Mouse (Mus musculus) MEL (cell line): ENCODE results near the gene Glra1. TPM values are rescaled to one million over a fixed set of nuclear protein-coding genes. Genes with fewer than 3 reads are reported as not detected.
A peak's percentile ranks its signal among the peaks of the same experiment; 100 is the strongest.

Experiments
- DNase-seq: peaks from one replicate; pipeline ENCODE4 v3.0.0; 2011; ENCODE audit warnings: low read depth, low spot score
- H3K27ac ChIP-seq: 2 replicates; pipeline ENCODE4 v1.5.1; 2012; ENCODE audit warnings: low read depth, mild to moderate bottlenecking, control low read depth, low read length, moderate library complexity; ENCODE audit not compliant: control insufficient read depth
- H3K27me3 ChIP-seq, 2 experiments: fragments of 150-350 bp in 1 of 2; sonication (generic) in 1 of 2; 2 replicates each; pipeline ENCODE4 v1.6.1; 2012; ENCODE audit warnings: low read length in 2 of 2, mild to moderate bottlenecking in 2 of 2, improper control_type of control experiment in 1 of 2, moderate library complexity in 1 of 2; ENCODE audit not compliant: insufficient read depth in 2 of 2, control insufficient read depth in 1 of 2
- H3K36me3 ChIP-seq, 2 experiments: 2 replicates each; pipeline ENCODE4 v1.6.1; 2012 to 2014; ENCODE audit warnings: low read length in 2 of 2, improper control_type of control experiment in 1 of 2, inconsistent platforms in 1 of 2, mild to moderate bottlenecking in 1 of 2; ENCODE audit not compliant: insufficient read depth in 2 of 2, control insufficient read depth in 1 of 2
- H3K4me1 ChIP-seq, 2 experiments: fragments of 150-350 bp in 1 of 2; sonication (generic) in 1 of 2; 2 replicates each; pipeline ENCODE4 v1.6.1; 2012; ENCODE audit warnings: low read length in 2 of 2, improper control_type of control experiment in 1 of 2, mild to moderate bottlenecking in 1 of 2; ENCODE audit not compliant: insufficient read depth in 2 of 2, control insufficient read depth in 1 of 2
- H3K4me3 ChIP-seq, 2 experiments: fragments of 150-350 bp in 1 of 2; sonication (generic) in 1 of 2; 2 replicates each; pipeline ENCODE4 v1.5.1; 2012; ENCODE audit warnings: low read depth in 2 of 2, low read length in 2 of 2, mild to moderate bottlenecking in 2 of 2, moderate library complexity in 2 of 2, control low read depth in 1 of 2, improper control_type of control experiment in 1 of 2; ENCODE audit not compliant: control insufficient read depth in 1 of 2, insufficient read depth in 1 of 2
- H3K79me2 ChIP-seq: 2 replicates; pipeline ENCODE4 v1.6.1; 2012; ENCODE audit warnings: mild to moderate bottlenecking, low read length, moderate library complexity; ENCODE audit not compliant: control insufficient read depth, poor library complexity, insufficient read depth
- H3K9ac ChIP-seq: 2 replicates; pipeline ENCODE4 v1.6.1; 2012; ENCODE audit warnings: low read depth, mild to moderate bottlenecking, control low read depth, low read length, moderate library complexity; ENCODE audit not compliant: control insufficient read depth, poor library complexity, severe bottlenecking
- H3K9me3 ChIP-seq: fragments of 150-350 bp; sonication (generic); replicated peaks from 2 replicates; pipeline ENCODE4 v1.6.1; 2012; ENCODE audit warnings: mild to moderate bottlenecking, low read length, improper control_type of control experiment, moderate library complexity; ENCODE audit not compliant: insufficient read depth
- CTCF ChIP-seq, 3 experiments: IDR thresholded peaks in 2 of 3; conservative IDR thresholded peaks in 1 of 3; 2 replicates each; pipeline ENCODE4 v1.5.1; 2011 to 2012; ENCODE audit warnings: low read length in 3 of 3, low read depth in 2 of 3, mild to moderate bottlenecking in 2 of 3, improper control_type of control experiment in 1 of 3, inconsistent platforms in 1 of 3, mixed read lengths in 1 of 3, moderate library complexity in 1 of 3; ENCODE audit not compliant: control insufficient read depth in 1 of 3, insufficient read depth in 1 of 3, poor library complexity in 1 of 3, severe bottlenecking in 1 of 3
- ELF1 ChIP-seq: IDR thresholded peaks from 2 replicates; pipeline ENCODE4 v1.6.1; 2014; ENCODE audit warnings: low read depth, mild to moderate bottlenecking, inconsistent platforms, low read length, improper control_type of control experiment, moderate library complexity
- MYB ChIP-seq: IDR thresholded peaks from 2 replicates; pipeline ENCODE4 v1.6.1; 2011; ENCODE audit warnings: mild to moderate bottlenecking, low read depth, low read length, improper control_type of control experiment
- MYC ChIP-seq: IDR thresholded peaks from 2 replicates; pipeline ENCODE4 v1.6.1; 2011; ENCODE audit warnings: low read depth, mild to moderate bottlenecking, low read length, improper control_type of control experiment, moderate library complexity
- NRF1 ChIP-seq: IDR thresholded peaks from 2 replicates; pipeline ENCODE4 v1.6.1; 2014; ENCODE audit warnings: low read depth, mild to moderate bottlenecking, inconsistent platforms, low read length, improper control_type of control experiment, moderate library complexity; ENCODE audit not compliant: poor library complexity, insufficient read depth, severe bottlenecking
- POLR2A ChIP-seq, 2 experiments: IDR thresholded peaks; 2 replicates each; pipeline ENCODE4 v1.6.1; 2011 to 2012; ENCODE audit warnings: low read length in 2 of 2, mild to moderate bottlenecking in 2 of 2, control low read depth in 1 of 2, improper control_type of control experiment in 1 of 2, low read depth in 1 of 2, moderate library complexity in 1 of 2; ENCODE audit not compliant: control insufficient read depth in 1 of 2, insufficient read depth in 1 of 2, poor library complexity in 1 of 2
- SIN3A ChIP-seq: IDR thresholded peaks from 2 replicates; pipeline ENCODE4 v1.6.1; 2012; ENCODE audit warnings: low read length, improper control_type of control experiment, inconsistent platforms
- TAL1 ChIP-seq: IDR thresholded peaks from 2 replicates; pipeline ENCODE4 v1.6.1; 2012; ENCODE audit warnings: mild to moderate bottlenecking, inconsistent platforms, low read length, moderate library complexity, mixed read lengths
- USF2 ChIP-seq, 2 experiments: IDR thresholded peaks; 2 replicates each; pipeline ENCODE4 v1.6.1; 2011 to 2012; ENCODE audit warnings: improper control_type of control experiment in 2 of 2, low read length in 2 of 2, borderline replicate concordance in 1 of 2, inconsistent platforms in 1 of 2, low read depth in 1 of 2, mild to moderate bottlenecking in 1 of 2; ENCODE audit not compliant: insufficient read depth in 1 of 2
- ZMIZ1 ChIP-seq: IDR thresholded peaks from 2 replicates; pipeline ENCODE4 v1.6.1; 2012; ENCODE audit warnings: low read depth, mild to moderate bottlenecking, inconsistent platforms, low read length, improper control_type of control experiment, moderate library complexity
- polyA plus RNA-seq, 2 experiments: library from polyadenylated mRNA; stranded (reverse) in 1 of 2; unstranded in 1 of 2; fragments of >175 nt in 1 of 2; fragments of >200 nt in 1 of 2; gene quantifications; 2 replicates each; pipeline versions ENCODE4 v1.2.1 to v1.2.4; 2012; ENCODE audit warnings: low replicate concordance in 2 of 2, low read depth in 1 of 2; ENCODE audit not compliant: insufficient read length in 2 of 2, insufficient read depth in 1 of 2, missing spikeins in 1 of 2
- total RNA-seq: library from RNA; depleted of rRNA; stranded (reverse); fragments of 300-350 nt; gene quantifications from 2 replicates; pipeline ENCODE4 v1.2.3, GENCODE M21; 2012

The Glra1 gene
- total and polyA plus RNA-seq, 3 experiments, result not detected

DNA sequence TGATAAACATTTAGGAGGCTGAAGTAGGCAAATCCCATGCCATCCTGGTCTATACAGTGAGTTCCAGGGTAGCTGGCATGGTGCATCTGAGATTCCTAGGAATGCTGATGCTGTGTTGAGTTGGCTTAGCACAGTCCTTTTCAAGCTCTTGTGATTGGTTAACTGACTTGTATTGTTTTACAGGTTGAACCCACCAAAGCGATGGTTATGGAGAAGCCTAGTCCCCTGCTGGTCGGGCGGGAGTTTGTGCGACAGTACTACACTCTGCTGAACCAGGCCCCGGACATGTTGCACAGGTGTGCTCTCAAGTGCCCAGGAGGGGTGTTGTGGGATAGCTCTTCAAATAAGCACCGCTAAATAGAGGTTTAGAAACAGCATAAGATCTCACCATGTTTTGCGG, 122.6 kb downstream of the Glra1 start:
- TF ChIP-seq POLR2A (IDR thresholded peaks at IDR 0.05; ENCODE audit: control insufficient read depth in 1 of 2, insufficient read depth in 1 of 2, low read depth in 1 of 2, low read length in 2 of 2, poor library complexity in 1 of 2) (peak in 1 of 2 experiments; percentile 41; a peak in 1 of 4 replicates), CTCF (IDR thresholded peaks at IDR 0.05 in 2 of 3, conservative IDR thresholded peaks at IDR 0.05 in 1 of 3; ENCODE audit: control insufficient read depth in 1 of 3, insufficient read depth in 1 of 3, low read depth in 2 of 3, low read length in 3 of 3, poor library complexity in 1 of 3, severe bottlenecking in 1 of 3) (no peak), NRF1 (no peak)
- no peak overlapping the region for H3K9ac ChIP-seq
- H3K4me1 ChIP-seq, result peaks cover 0 to 3% of the 10 kb centered on the region in 2 experiments; a peak in 1 of 4 replicates
- H3K27ac ChIP-seq, result no peak overlapping the region
- peaks cover 79% of the 10 kb centered on the region for H3K79me2 ChIP-seq
- DNase-seq, result no peak
- H3K4me3 ChIP-seq, result no peak overlapping the region
- no peaks in the 10 kb centered on the region for H3K9me3 ChIP-seq
- H3K36me3 ChIP-seq, result peaks cover 15 to 75% of the 10 kb centered on the region in 2 experiments
- H3K27me3 ChIP-seq, result no peaks in the 10 kb centered on the region

DNA sequence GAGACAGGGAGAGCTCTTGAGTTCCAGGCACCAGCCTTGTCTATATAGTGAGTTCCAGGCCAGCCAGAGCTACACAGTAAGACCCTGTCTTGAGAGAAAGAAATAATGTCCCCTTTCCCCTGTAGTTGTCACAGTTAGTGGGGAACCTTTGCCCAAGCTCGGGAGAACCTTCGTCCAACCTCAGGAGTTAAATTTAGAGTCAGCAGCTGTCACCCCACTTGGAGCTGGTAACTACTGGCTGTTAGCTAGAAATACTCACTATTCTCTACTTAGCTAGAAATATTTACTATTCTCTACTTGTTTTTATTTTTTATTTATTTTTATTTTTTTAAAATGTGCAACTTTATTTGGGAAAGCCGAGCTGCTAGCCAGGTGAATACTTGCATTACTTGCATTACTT, 134.8 kb downstream of the Glra1 start:
- peak overlapping the region; percentile 30 for H3K9ac ChIP-seq

DNA sequence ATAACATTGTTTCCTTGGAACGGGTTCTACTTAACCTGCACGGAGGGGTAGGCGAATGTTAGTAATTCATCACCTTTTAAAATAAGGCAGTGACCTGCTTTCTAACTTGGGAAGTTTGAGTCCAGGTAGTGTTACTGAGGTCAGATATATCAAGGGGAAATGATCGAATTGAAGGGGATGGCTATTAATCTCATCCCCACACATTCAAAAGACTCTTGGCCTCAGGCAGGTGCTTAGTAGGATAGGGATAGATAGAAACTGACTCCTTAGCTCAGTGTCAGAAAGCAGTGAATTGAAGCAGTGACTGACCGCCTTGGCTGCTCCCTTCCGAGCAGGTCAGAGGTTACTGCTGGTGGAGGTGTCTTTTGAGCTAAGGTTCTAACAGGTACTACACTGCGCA, 136.5 kb downstream of the Glra1 start:
- Histone ChIP-seq H3K79me2 (peaks cover 76% of the 10 kb centered on the region), H3K4me1 (peaks cover 13 to 33% of the 10 kb centered on the region in 2 experiments), H3K27me3 (no peaks in the 10 kb centered on the region), H3K27ac (no peak overlapping the region), H3K4me3 (peak overlapping the region; percentile 62 to 75), H3K9me3 (no peaks in the 10 kb centered on the region), H3K36me3 (peaks cover 32 to 54% of the 10 kb centered on the region in 2 experiments), H3K9ac (peak overlapping the region; percentile 92)
- peak; percentile 62 for TF ChIP-seq TAL1
- peak in 1 of 2 experiments; percentile 6; a peak in 1 of 4 replicates for TF ChIP-seq POLR2A (IDR thresholded peaks at IDR 0.05; ENCODE audit: control insufficient read depth in 1 of 2, insufficient read depth in 1 of 2, low read depth in 1 of 2, low read length in 2 of 2, poor library complexity in 1 of 2)
- TF ChIP-seq MYB, result no peak
- DNase-seq, result peak; percentile 51

More for the DNA sequence above, 134.8 kb downstream of the Glra1 start:
- Histone ChIP-seq H3K36me3 (peaks cover 47 to 66% of the 10 kb centered on the region in 2 experiments), H3K4me3 (peak overlapping the region; percentile 16 to 30), H3K4me1 (peaks cover 11 to 34% of the 10 kb centered on the region in 2 experiments), H3K9me3 (no peaks in the 10 kb centered on the region), H3K27me3 (no peaks in the 10 kb centered on the region), H3K27ac (no peak overlapping the region), H3K79me2 (peaks cover 90% of the 10 kb centered on the region)
- no peak for DNase-seq
- TF ChIP-seq ELF1 (no peak), SIN3A (0 out of 2 replicates have a peak, but pooled peaks have one; percentile 0)

DNA sequence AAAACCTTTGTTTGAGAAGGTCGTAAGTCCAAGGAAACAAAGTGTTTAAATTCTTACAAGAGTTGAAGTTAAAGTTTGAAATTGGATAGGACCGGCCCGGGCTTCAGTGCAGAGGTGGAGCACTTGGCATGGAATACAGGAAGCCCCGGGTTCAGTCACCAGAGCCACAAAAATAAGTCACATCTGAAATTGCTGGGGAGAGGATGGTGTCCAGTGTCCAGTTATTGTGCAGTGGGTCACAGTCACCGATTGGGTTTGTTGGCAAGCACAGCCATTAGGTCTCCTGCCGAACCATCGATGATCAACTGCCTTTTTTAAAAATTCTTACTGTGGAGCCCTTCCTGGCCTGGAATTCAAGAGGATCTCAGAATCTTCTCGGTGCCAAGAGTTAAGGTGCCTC, 137.2 kb downstream of the Glra1 start:
- H3K9ac ChIP-seq, result peak overlapping the region; percentile 92
- DNase-seq, result peak; percentile 53
- H3K4me3 ChIP-seq, result peak overlapping the region; percentile 62 to 75
- peaks cover 69% of the 10 kb centered on the region for H3K79me2 ChIP-seq
- peaks cover 6 to 29% of the 10 kb centered on the region in 2 experiments for H3K4me1 ChIP-seq
- H3K27ac ChIP-seq, result peak overlapping the region; percentile 6
- 0 out of 2 replicates have a peak, but pooled peaks have one; percentile 45 for TF ChIP-seq ZMIZ1
- no peak for TF ChIP-seq MYC
- peak; percentile 40; the same call in 1 of the 2 replicates for TF ChIP-seq ELF1
- TF ChIP-seq POLR2A (IDR thresholded peaks at IDR 0.05; ENCODE audit: control insufficient read depth in 1 of 2, insufficient read depth in 1 of 2, low read depth in 1 of 2, low read length in 2 of 2, poor library complexity in 1 of 2), result peak in 1 of 2 experiments; percentile 26; a peak in 1 of 4 replicates
- no peak for TF ChIP-seq USF2 (IDR thresholded peaks at IDR 0.05; ENCODE audit: borderline replicate concordance in 1 of 2, insufficient read depth in 1 of 2, low read depth in 1 of 2, low read length in 2 of 2)
- peak; percentile 42; the same call in 1 of the 2 replicates for TF ChIP-seq SIN3A
- no peaks in the 10 kb centered on the region for H3K27me3 ChIP-seq
- H3K36me3 ChIP-seq, result peaks cover 25 to 47% of the 10 kb centered on the region in 2 experiments
- H3K9me3 ChIP-seq, result no peaks in the 10 kb centered on the region
